Mouse (Mus musculus) midbrain, embryonic 13.5 days (tissue): ENCODE data around the gene Fam43a. TPM values are rescaled to one million over a fixed set of nuclear protein-coding genes. Genes with fewer than 3 reads are reported as not detected.

ENCODE experiments used
- ATAC-seq: fragments of 200-750 bp; cut with Nextera tagmentation; 2 replicates; pipeline ENCODE4 v1.8.0; 2017; ENCODE audit warnings: mild to moderate bottlenecking, moderate TSS enrichment, moderate library complexity
- H3K27ac ChIP-seq: fragments of 300-500 bp; sonication (generic); 2 replicates; pipeline ENCODE4 v1.5.1; 2015; ENCODE audit warnings: inconsistent platforms, mild to moderate bottlenecking, moderate library complexity
- H3K27me3 ChIP-seq: fragments of 300-500 bp; sonication (generic); 2 replicates; pipeline ENCODE4 v1.6.1; 2015; ENCODE audit warnings: mild to moderate bottlenecking, inconsistent platforms
- H3K36me3 ChIP-seq: fragments of 300-500 bp; sonication (generic); 2 replicates; pipeline ENCODE4 v1.6.1; 2015; ENCODE audit warnings: mild to moderate bottlenecking, inconsistent platforms
- H3K4me1 ChIP-seq: fragments of 300-500 bp; sonication (generic); replicated peaks from 2 replicates; pipeline ENCODE4 v1.6.1; 2015; ENCODE audit warnings: inconsistent platforms
- H3K4me2 ChIP-seq: fragments of 300-500 bp; sonication (generic); replicated peaks from 2 replicates; pipeline ENCODE4 v1.6.1; 2015; ENCODE audit warnings: moderate library complexity, mild to moderate bottlenecking, inconsistent platforms
- H3K4me3 ChIP-seq: fragments of 300-500 bp; sonication (generic); replicated peaks from 2 replicates; pipeline ENCODE4 v1.5.1; 2015; ENCODE audit warnings: mild to moderate bottlenecking, inconsistent platforms
- H3K9ac ChIP-seq: fragments of 300-500 bp; sonication (generic); replicated peaks from 2 replicates; pipeline ENCODE4 v1.6.1; 2015; ENCODE audit warnings: mild to moderate bottlenecking, inconsistent platforms
- H3K9me3 ChIP-seq: fragments of 300-500 bp; sonication (generic); 2 replicates; pipeline ENCODE4 v1.6.1; 2016; ENCODE audit warnings: mild to moderate bottlenecking, inconsistent platforms
- WGBS: fragments of 180-500 bp; shearing (Covaris S2); methylation state at CpG from one replicate; pipeline ENCODE4 v1.1.7; 2015; 5-methylcytosine and 5-hydroxymethylcytosine counted together
- polyA plus RNA-seq: library from polyadenylated mRNA; unstranded; fragments of >200 nt; fragmentation: Nextera tagmentation; extraction: Ambion mirVana; gene quantifications from 2 replicates; pipeline ENCODE4 v1.2.1, GENCODE M21; 2015

Gene Fam43a
- polyA plus RNA-seq, 1 experiment from 2014 or later: 11.5 TPM

- 12% methylated on average over 6 of the region's 6 CpGs for WGBS
Observed at GRCm38 (mm10) chr16:30614705-30615317, 15.3 kb downstream of the Fam43a start.

DNA sequence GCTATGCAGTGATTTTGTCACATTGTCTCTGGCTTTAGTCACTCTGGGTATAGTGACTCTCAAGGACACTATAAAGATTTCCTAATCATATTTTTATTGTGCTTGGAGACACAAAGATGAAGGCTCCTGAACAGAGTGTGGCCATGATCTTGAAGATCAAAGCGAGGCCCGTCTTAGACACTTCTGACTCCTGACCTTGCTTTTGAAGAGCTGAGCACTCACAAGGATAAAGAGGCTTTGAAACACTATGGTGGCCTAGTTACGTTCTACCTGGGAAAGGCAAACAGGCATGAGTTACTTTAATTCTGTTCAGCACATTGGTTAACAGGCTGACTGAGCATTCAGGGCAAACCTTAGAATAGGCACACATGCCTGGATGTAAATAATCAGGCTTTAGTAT lies 16.8 kb downstream of the Fam43a start:
- Histone ChIP-seq H3K4me1 (peaks cover 15% of the 10 kb centered on the region), H3K4me3 (no peak overlapping the region), H3K27ac (no peak overlapping the region), H3K9ac (no peak overlapping the region), H3K36me3 (no peaks in the 10 kb centered on the region), H3K9me3 (no peaks in the 10 kb centered on the region), H3K27me3 (no peaks in the 10 kb centered on the region), H3K4me2 (no peak overlapping the region)
- WGBS: 69% methylated on average over 3 of the region's 3 CpGs
- ATAC-seq: no peak

More at GRCm38 (mm10) chr16:30614705-30615317, 15.3 kb downstream of the Fam43a start:
- Histone ChIP-seq H3K27ac (no peak overlapping the region), H3K36me3 (no peaks in the 10 kb centered on the region), H3K4me1 (peaks cover 15% of the 10 kb centered on the region), H3K9ac (no peak overlapping the region), H3K4me3 (no peak overlapping the region), H3K4me2 (no peak overlapping the region), H3K27me3 (no peaks in the 10 kb centered on the region), H3K9me3 (no peaks in the 10 kb centered on the region)
- ATAC-seq: peak; percentile 63

DNA sequence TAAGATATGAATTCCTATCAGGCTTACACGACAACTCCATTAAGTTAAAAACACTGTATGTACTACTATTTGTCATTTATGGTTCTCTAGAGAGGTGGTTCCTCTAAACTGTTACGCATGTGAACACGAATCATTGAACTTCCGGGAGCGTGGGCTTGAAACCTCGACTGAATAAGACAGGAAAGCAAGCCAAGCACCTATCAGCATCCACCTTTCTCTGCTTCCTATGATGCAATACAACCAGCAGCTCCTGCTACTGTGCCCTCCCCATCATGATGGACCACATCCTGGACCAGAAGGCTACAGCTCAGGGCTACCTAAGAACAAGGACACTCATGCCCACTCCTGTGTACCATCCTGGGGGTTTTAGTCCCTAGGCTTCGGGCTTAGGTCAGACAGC lies 24.1 kb downstream of the Fam43a start:
- H3K4me2 ChIP-seq: no peak overlapping the region

DNA sequence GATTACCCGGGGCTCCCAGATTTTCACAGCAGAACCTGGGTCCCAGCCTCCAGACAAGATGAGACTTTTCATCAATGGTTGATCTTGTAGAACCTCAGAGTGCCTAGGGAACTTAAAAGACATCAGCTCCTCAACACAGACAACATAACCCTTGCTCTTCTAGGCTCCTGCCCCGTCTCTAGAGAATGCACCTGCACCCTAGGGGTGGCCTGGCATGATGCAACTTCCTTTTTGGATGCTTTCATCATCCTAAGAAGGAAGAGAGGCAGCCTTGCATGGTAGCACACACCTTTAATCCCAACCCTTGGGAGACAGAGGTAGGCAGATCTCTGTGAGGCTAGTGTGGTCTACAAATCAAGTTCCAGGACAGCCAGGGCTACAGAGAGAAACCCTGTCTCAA lies 25.1 kb downstream of the Fam43a start:
- H3K27me3 ChIP-seq: no peaks in the 10 kb centered on the region
- H3K9me3 ChIP-seq: no peaks in the 10 kb centered on the region
- no peak overlapping the region for H3K9ac ChIP-seq
- no peak overlapping the region for H3K4me2 ChIP-seq
- no peaks in the 10 kb centered on the region for H3K4me1 ChIP-seq
- WGBS: 84% methylated on average over 2 of the region's 2 CpGs
- ATAC-seq: no peak
- H3K4me3 ChIP-seq: no peak overlapping the region
- no peak overlapping the region for H3K27ac ChIP-seq
- H3K36me3 ChIP-seq: no peaks in the 10 kb centered on the region

More for the DNA sequence above, 24.1 kb downstream of the Fam43a start:
- Histone ChIP-seq H3K27ac (no peak overlapping the region), H3K4me1 (no peaks in the 10 kb centered on the region), H3K27me3 (no peaks in the 10 kb centered on the region), H3K4me3 (no peak overlapping the region), H3K9me3 (no peaks in the 10 kb centered on the region), H3K9ac (no peak overlapping the region), H3K36me3 (no peaks in the 10 kb centered on the region)
- no peak for ATAC-seq
- 91% methylated on average over 7 of the region's 7 CpGs for WGBS

DNA sequence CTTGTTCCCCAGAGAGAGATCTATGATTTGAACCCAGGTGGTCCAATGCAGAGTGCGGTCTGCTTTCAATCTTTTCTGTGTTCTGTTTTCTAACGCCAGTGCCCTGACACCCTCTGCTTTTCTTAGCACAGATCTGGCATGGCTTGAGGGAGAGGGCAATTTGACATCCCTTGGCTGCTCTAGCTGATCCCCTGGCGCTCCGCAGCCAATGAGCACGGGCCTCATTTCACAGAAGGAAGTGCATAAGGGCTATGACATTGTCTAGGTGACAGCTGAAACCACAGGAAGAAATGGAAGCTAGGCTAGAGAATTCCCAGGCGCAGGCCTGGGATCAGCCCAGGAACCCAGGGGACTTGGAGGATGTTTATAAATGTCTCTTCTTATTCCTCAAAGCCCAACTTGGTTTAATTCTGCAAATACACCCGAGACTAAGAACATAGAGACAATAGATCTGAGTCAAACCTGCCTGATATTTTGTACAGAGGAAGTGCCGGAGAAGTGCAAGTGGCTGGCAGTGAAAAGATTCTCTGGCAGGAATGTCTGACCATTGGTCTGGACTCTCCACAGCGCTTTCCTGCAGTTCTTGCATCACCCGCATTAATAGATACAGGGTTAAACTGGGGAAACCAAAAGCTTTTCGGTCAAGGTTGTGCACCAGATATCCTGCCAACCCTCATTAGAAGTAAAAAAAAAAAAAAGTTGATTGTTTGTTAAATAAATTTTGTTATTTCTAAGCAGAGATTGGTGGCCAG lies 28.2 kb downstream of the Fam43a start:
- WGBS: 71% methylated on average over 11 of the region's 11 CpGs
- H3K27ac ChIP-seq: no peak overlapping the region
- no peak overlapping the region for H3K9ac ChIP-seq
- no peaks in the 10 kb centered on the region for H3K4me1 ChIP-seq
- no peak overlapping the region for H3K4me2 ChIP-seq
- no peaks in the 10 kb centered on the region for H3K9me3 ChIP-seq
- H3K36me3 ChIP-seq: no peaks in the 10 kb centered on the region
- H3K27me3 ChIP-seq: no peaks in the 10 kb centered on the region
- ATAC-seq: no peak
- no peak overlapping the region for H3K4me3 ChIP-seq

DNA sequence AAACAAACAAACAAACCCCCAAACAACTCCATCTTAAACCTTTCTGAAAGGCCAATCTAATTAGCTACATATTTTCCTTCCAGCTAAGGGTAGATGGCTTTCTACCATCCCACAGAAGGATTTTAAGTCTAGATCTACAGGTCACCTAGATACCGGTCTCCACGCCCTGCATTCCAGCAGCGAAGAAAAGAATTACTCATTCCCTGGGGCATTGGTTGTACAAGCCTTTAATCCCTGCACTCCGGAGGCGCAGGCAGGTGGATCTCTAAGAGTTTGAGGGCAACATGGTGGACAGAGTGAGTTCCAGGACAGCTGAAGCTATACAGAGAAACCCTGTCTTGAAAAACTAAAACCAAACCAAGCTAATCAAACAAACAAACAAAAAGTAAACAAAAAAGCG lies 28.9 kb downstream of the Fam43a start:
- Histone ChIP-seq H3K27me3 (no peaks in the 10 kb centered on the region), H3K36me3 (no peaks in the 10 kb centered on the region), H3K4me1 (no peaks in the 10 kb centered on the region), H3K4me3 (no peak overlapping the region), H3K9me3 (no peaks in the 10 kb centered on the region), H3K4me2 (no peak overlapping the region), H3K27ac (no peak overlapping the region), H3K9ac (no peak overlapping the region)
- no peak for ATAC-seq
- WGBS: 43% methylated on average over 6 of the region's 6 CpGs

- ATAC-seq: no peak
- no peaks in the 10 kb centered on the region for H3K36me3 ChIP-seq
- 91% methylated on average over 5 of the region's 5 CpGs for WGBS
Observed at GRCm38 (mm10) chr16:30629509-30629908, 30.0 kb downstream of the Fam43a start.

GRCm38 (mm10) chr16:30633906-30634746 lies 34.6 kb downstream of the Fam43a start:
- H3K4me1 ChIP-seq: no peaks in the 10 kb centered on the region
- H3K9me3 ChIP-seq: no peaks in the 10 kb centered on the region
- H3K27me3 ChIP-seq: no peaks in the 10 kb centered on the region
- H3K4me3 ChIP-seq: no peak overlapping the region
- 64% methylated on average over 8 of the region's 8 CpGs for WGBS
- no peaks in the 10 kb centered on the region for H3K36me3 ChIP-seq
- no peak overlapping the region for H3K4me2 ChIP-seq
- no peak overlapping the region for H3K9ac ChIP-seq
- ATAC-seq: no peak
- H3K27ac ChIP-seq: no peak overlapping the region

More at GRCm38 (mm10) chr16:30629509-30629908, 30.0 kb downstream of the Fam43a start:
- no peaks in the 10 kb centered on the region for H3K4me1 ChIP-seq
- H3K9me3 ChIP-seq: no peaks in the 10 kb centered on the region
- no peak overlapping the region for H3K27ac ChIP-seq
- H3K27me3 ChIP-seq: no peaks in the 10 kb centered on the region
- no peak overlapping the region for H3K9ac ChIP-seq
- H3K4me3 ChIP-seq: no peak overlapping the region
- no peak overlapping the region for H3K4me2 ChIP-seq

- no peaks in the 10 kb centered on the region for H3K36me3 ChIP-seq
- H3K9me3 ChIP-seq: peaks cover 4% of the 10 kb centered on the region; the same call in 1 of the 2 replicates
- no peak overlapping the region for H3K4me2 ChIP-seq
- H3K9ac ChIP-seq: no peak overlapping the region
- H3K27ac ChIP-seq: no peak overlapping the region
- no peak for ATAC-seq
- 91% methylated on average over 14 of the region's 14 CpGs for WGBS
- H3K27me3 ChIP-seq: no peaks in the 10 kb centered on the region
- H3K4me1 ChIP-seq: no peaks in the 10 kb centered on the region
- H3K4me3 ChIP-seq: no peak overlapping the region
Observed at GRCm38 (mm10) chr16:30638586-30638985, 39.1 kb downstream of the Fam43a start.

DNA sequence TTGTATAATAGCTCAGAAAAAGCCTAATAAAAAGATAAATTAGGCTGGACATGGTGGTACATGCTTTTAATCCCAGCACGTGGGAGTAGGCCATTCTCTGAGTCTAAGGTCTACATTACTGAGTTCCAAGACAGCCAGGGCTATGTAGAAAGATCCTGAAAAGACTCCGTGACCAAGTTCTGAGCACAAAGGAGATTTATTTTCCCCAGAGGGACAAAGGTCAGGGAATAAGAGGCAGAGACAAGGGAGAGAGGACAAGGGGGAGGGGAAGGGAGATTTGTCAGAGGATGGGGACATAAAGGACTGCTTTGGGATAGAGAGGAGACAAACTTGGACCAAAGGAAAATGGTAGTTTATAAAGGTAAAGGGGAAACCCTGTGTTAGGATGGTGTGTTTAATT lies 41.1 kb downstream of the Fam43a start:
- no peak for ATAC-seq
- Histone ChIP-seq H3K4me1 (no peaks in the 10 kb centered on the region), H3K9me3 (peaks cover 4% of the 10 kb centered on the region), H3K4me3 (no peak overlapping the region), H3K36me3 (no peaks in the 10 kb centered on the region), H3K27me3 (no peaks in the 10 kb centered on the region), H3K27ac (no peak overlapping the region), H3K4me2 (no peak overlapping the region), H3K9ac (no peak overlapping the region)
- 18% methylated on average over 2 of the region's 2 CpGs for WGBS

DNA sequence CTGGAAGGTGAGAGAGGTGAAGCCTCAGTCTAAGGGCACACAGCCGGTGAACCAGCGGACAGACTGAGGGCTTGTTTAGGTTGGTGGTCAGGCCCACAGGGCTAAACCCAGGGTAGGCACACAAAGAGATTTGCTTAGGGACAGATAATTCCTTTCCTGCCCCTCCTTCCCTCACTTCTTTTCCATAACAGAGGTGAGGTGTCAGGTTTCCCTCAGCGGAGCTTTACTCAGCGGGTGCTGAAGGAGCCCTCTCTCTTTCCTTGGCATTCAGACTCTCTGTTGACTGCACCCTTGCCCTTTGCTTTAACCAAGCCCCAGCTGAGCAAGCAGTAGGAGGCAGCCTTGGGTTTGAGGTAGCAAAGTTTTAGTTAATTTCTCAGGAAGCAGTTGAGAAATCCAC lies 41.9 kb downstream of the Fam43a start:
- WGBS: 18% methylated on average over 4 of the region's 4 CpGs
- Histone ChIP-seq H3K4me2 (no peak overlapping the region), H3K9ac (no peak overlapping the region)

GRCm38 (mm10) chr16:30642229-30642628 lies 42.7 kb downstream of the Fam43a start:
- no peaks in the 10 kb centered on the region for H3K27me3 ChIP-seq
- no peak overlapping the region for H3K4me2 ChIP-seq
- no peak overlapping the region for H3K27ac ChIP-seq
- ATAC-seq: no peak
- 82% methylated on average over 3 of the region's 3 CpGs for WGBS
- H3K9me3 ChIP-seq: peaks cover 4% of the 10 kb centered on the region
- no peak overlapping the region for H3K4me3 ChIP-seq
- H3K4me1 ChIP-seq: peaks cover 6% of the 10 kb centered on the region
- H3K9ac ChIP-seq: no peak overlapping the region
- H3K36me3 ChIP-seq: no peaks in the 10 kb centered on the region

More for the DNA sequence above, 41.9 kb downstream of the Fam43a start:
- ATAC-seq: no peak
- no peaks in the 10 kb centered on the region for H3K27me3 ChIP-seq
- no peaks in the 10 kb centered on the region for H3K36me3 ChIP-seq
- H3K4me3 ChIP-seq: no peak overlapping the region
- H3K9me3 ChIP-seq: peaks cover 4% of the 10 kb centered on the region
- no peak overlapping the region for H3K27ac ChIP-seq
- H3K4me1 ChIP-seq: peaks cover 6% of the 10 kb centered on the region
